Mouse (Mus musculus) heart, embryonic 16.5 days (tissue): ENCODE results near the gene Olfr655. TPM values are rescaled to one million over a fixed set of nuclear protein-coding genes. Genes with fewer than 3 reads are reported as not detected.

ENCODE experiments used
- ATAC-seq: fragments of 200-750 bp; cut with Nextera tagmentation; replicated peaks from 2 replicates; pipeline ENCODE4 v1.8.0; 2017; ENCODE audit warnings: moderate number of reproducible peaks; ENCODE audit not compliant: insufficient read depth, low FRiP score; ENCODE audit errors: extremely low read depth
- H3K27ac ChIP-seq: fragments of 300-500 bp; sonication (generic); 2 replicates; pipeline ENCODE4 v1.5.1; 2014; ENCODE audit warnings: mild to moderate bottlenecking, low read length, control low read depth, moderate library complexity
- H3K27me3 ChIP-seq: fragments of 300-500 bp; sonication (generic); 2 replicates; pipeline ENCODE4 v1.6.1; 2014; ENCODE audit warnings: low read length, mixed read lengths; ENCODE audit not compliant: control insufficient read depth, insufficient read depth
- H3K36me3 ChIP-seq: fragments of 300-500 bp; sonication (generic); 2 replicates; pipeline ENCODE4 v1.6.1; 2014; ENCODE audit not compliant: control insufficient read depth, insufficient read depth
- H3K4me1 ChIP-seq: fragments of 300-500 bp; sonication (generic); 2 replicates; pipeline ENCODE4 v1.6.1; 2014; ENCODE audit warnings: low read length, mixed read lengths; ENCODE audit not compliant: control insufficient read depth, insufficient read depth
- H3K4me2 ChIP-seq: fragments of 300-500 bp; sonication (generic); 2 replicates; pipeline ENCODE4 v1.6.1; 2014; ENCODE audit warnings: low read depth, mild to moderate bottlenecking, control low read depth, low read length
- H3K4me3 ChIP-seq: fragments of 300-500 bp; sonication (generic); 2 replicates; pipeline ENCODE4 v1.5.1; 2014; ENCODE audit warnings: mild to moderate bottlenecking, control low read depth, low read length
- H3K9ac ChIP-seq: fragments of 300-500 bp; sonication (generic); 2 replicates; pipeline ENCODE4 v1.6.1; 2014; ENCODE audit warnings: low read length, control low read depth
- H3K9me3 ChIP-seq: fragments of 300-500 bp; sonication (generic); replicated peaks from 2 replicates; pipeline ENCODE4 v1.6.1; 2016; ENCODE audit warnings: low read length; ENCODE audit not compliant: control insufficient read depth
- WGBS: fragments of 180-500 bp; shearing (Covaris S2); extraction: QIAGEN DNeasy Blood & Tissue Kit; methylation state at CpG from one replicate; pipeline ENCODE4 v1.1.7; 2014; 5-methylcytosine and 5-hydroxymethylcytosine counted together
- polyA plus RNA-seq: library from polyadenylated mRNA; unstranded; fragments of >200 nt; fragmentation: Nextera tagmentation; extraction: Ambion mirVana; gene quantifications from 2 replicates; pipeline ENCODE4 v1.2.1, GENCODE M21; 2015

The Olfr655 gene
- polyA plus RNA-seq: not detected in 2 replicates

DNA sequence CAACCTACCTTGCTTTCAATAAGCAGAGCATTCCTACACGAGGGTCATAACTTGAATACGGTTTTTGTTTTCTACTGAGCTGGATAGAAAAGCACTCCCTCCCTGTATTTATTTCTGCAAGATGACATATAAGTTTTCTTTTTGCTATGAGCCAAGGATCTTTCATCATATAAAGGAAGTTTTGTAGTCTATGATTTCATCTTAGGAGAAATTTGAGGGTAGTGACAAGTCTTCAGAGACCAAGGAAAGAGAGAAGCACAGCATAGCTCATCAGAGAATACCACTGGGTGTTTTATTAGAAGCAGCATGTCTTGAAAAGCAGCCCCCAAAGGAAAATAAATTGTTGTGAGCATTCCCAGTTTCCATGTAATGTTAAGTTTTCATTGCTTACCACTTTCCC lies at the start of gene Olfr655:
Gene Olfr655 (minus strand): TSS at position 101 of the 400 bp plus-strand sequence.
- ATAC-seq: no peak
- H3K4me1 ChIP-seq: no peaks in the 10 kb centered on the region
- H3K27me3 ChIP-seq: no peaks in the 10 kb centered on the region
- no peak within 1 kb of the TSS for H3K9ac ChIP-seq
- 79% methylated on average over 2 of the region's 2 CpGs for WGBS
- H3K4me2 ChIP-seq: no peak within 1 kb of the TSS
- H3K36me3 ChIP-seq: no peaks in the 10 kb centered on the region
- no peak within 1 kb of the TSS for H3K27ac ChIP-seq
- H3K4me3 ChIP-seq: no peak within 1 kb of the TSS
- no peaks in the 10 kb centered on the region for H3K9me3 ChIP-seq

DNA sequence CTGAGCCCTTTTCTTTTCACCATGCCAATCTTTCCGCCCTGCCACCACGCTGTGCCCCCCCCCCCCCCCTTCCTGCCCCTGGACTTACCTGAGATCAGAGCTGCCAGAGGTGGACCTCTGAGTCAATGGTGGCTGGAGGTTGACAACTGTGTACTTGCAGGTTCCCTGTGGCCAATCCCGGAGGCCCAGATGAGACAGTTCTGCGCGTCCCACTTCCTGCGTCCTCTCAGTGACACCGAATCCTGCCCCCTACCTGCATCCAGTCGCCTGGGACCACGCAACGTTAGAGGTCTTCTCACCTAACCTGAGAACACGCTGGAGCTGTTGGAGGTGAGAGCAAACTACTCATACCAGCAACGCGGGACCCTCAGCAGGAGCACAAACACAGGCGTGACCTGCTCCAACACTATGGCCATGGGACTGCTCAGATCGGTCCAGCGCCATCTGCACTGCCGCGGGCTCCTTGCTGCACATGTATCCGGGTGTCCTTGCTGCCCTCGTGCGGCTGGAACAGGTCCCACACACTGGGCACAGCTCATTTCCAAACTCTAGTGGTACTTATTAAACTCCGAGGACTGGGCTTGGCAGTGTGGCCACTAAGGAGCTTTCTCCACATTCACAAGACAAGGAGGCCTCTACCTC lies 45.4 kb upstream of the Olfr655 start, which contains the start of gene Olfr658:
Gene Olfr658 (minus strand): TSS at position 465 of the 642 bp plus-strand sequence.
- no peaks in the 10 kb centered on the region for H3K36me3 ChIP-seq
- H3K9ac ChIP-seq: no peak within 1 kb of the TSS
- no peaks in the 10 kb centered on the region for H3K9me3 ChIP-seq
- no peaks in the 10 kb centered on the region for H3K27me3 ChIP-seq
- H3K27ac ChIP-seq: no peak within 1 kb of the TSS
- peak; percentile 58 for ATAC-seq
- no peaks in the 10 kb centered on the region for H3K4me1 ChIP-seq
- peak within 1 kb of the TSS; percentile 51 for H3K4me2 ChIP-seq
- no peak within 1 kb of the TSS for H3K4me3 ChIP-seq
- 17% methylated on average over 21 of the region's 22 CpGs for WGBS

DNA sequence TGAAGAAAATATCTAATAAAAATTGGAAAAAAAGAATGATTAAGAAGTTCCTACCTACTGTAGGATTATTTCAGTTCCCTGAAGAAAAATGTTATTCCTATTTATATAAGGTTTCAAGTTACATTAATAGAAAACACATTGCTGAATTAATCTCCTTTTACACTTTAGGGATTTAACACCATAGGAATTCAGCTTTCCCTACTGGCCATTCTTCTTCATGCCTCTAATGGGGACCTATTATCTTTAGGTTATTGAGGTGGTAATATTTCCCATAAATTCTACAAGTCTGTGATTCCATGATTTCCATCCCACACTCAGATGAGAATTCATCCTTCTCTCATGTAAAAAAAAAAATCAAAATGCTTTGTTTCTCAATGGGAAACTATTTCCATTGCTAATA lies 22.9 kb upstream of the Olfr655 start, which contains the start of gene Olfr657:
Gene Olfr657 (plus strand): TSS at position 301 of the 400 bp plus-strand sequence.
- no peaks in the 10 kb centered on the region for H3K36me3 ChIP-seq
- ATAC-seq: no peak
- H3K4me3 ChIP-seq: no peak within 1 kb of the TSS

DNA sequence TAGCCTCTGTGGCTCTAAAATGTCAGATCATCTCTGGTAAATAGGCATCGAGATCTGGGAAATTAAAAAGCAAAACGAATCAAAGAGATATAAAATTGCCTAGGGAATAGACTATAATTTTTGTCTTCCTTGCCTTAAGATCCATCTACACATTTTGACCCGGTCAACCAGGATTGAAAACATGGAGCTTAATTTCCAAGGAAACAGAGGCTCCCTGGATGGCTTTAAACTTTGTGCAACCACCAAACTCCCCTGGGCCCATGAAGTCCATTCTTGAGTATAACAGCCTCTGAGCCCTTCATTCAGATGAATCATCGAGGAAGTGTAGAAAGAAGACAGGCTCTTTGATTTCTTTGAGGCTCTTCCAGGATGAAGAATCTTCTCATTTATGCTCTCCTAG lies 12.1 kb upstream of the Olfr655 start, which contains the start of gene Olfr656:
Gene Olfr656 (plus strand): TSS at position 301 of the 400 bp plus-strand sequence.
- Histone ChIP-seq H3K4me3 (no peak within 1 kb of the TSS), H3K36me3 (no peaks in the 10 kb centered on the region), H3K27ac (no peak within 1 kb of the TSS), H3K27me3 (no peaks in the 10 kb centered on the region), H3K9me3 (0 out of 2 replicates have a peak, but pooled peaks cover 2% of the 10 kb centered on the region), H3K9ac (no peak within 1 kb of the TSS), H3K4me2 (no peak within 1 kb of the TSS), H3K4me1 (no peaks in the 10 kb centered on the region)
- WGBS: 67% methylated on average over 4 of the region's 4 CpGs
- ATAC-seq: no peak

More for the DNA sequence above, 22.9 kb upstream of the Olfr655 start, which contains the start of gene Olfr657:
- no peaks in the 10 kb centered on the region for H3K9me3 ChIP-seq
- no peak within 1 kb of the TSS for H3K9ac ChIP-seq
- no peak within 1 kb of the TSS for H3K4me2 ChIP-seq
- H3K4me1 ChIP-seq: no peaks in the 10 kb centered on the region
- no peaks in the 10 kb centered on the region for H3K27me3 ChIP-seq
- no peak within 1 kb of the TSS for H3K27ac ChIP-seq

DNA sequence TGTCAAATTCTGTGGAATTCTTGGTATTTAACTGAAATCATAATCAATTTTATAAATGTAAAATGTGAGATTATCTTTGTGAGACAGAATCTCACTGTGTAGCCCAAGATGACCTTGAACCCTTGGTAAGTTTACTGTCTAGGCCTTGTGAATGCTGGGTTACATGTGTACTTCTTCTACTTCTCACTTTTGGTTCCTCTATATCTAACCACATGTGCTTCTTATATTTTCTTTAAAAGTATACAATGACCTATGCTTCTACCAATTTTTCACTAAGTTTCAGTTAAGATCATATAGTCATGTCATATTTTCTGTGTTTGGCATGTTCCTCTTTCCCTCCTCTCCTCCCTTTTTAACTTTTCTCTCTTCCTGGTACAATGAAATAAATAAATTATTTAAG lies 3.1 kb upstream of the Olfr655 start:
- no peak overlapping the region for H3K4me2 ChIP-seq
- no peaks in the 10 kb centered on the region for H3K36me3 ChIP-seq
- H3K27ac ChIP-seq: no peak overlapping the region
- H3K9me3 ChIP-seq: no peaks in the 10 kb centered on the region
- H3K9ac ChIP-seq: no peak overlapping the region
- no peak for ATAC-seq
- no peak overlapping the region for H3K4me3 ChIP-seq
- H3K4me1 ChIP-seq: no peaks in the 10 kb centered on the region
- no peaks in the 10 kb centered on the region for H3K27me3 ChIP-seq

DNA sequence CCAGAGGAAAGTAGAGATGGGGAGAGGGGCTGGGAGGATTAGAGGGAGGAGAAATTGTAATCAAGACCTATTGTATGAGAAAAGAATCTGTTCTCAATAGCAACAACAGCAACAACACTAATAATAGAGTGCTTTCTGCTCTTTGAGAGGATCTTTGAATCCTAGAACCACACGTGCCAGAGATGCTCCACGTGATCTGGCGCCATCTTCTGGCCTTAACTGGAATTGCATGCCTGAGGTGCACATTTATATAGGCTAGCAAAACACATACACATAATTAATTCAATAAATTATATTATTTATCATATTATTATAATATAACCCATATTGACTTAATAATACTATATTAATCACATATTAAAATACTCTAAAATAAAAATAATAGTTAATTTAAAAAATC lies 1.6 kb upstream of the Olfr655 start:
- no peak overlapping the region for H3K9ac ChIP-seq
- no peaks in the 10 kb centered on the region for H3K4me1 ChIP-seq
- no peak overlapping the region for H3K4me3 ChIP-seq
- 6% methylated on average over 3 of the region's 3 CpGs for WGBS
- no peaks in the 10 kb centered on the region for H3K27me3 ChIP-seq
- no peak overlapping the region for H3K4me2 ChIP-seq
- no peaks in the 10 kb centered on the region for H3K9me3 ChIP-seq
- H3K27ac ChIP-seq: no peak overlapping the region
- ATAC-seq: no peak
- H3K36me3 ChIP-seq: no peaks in the 10 kb centered on the region

DNA sequence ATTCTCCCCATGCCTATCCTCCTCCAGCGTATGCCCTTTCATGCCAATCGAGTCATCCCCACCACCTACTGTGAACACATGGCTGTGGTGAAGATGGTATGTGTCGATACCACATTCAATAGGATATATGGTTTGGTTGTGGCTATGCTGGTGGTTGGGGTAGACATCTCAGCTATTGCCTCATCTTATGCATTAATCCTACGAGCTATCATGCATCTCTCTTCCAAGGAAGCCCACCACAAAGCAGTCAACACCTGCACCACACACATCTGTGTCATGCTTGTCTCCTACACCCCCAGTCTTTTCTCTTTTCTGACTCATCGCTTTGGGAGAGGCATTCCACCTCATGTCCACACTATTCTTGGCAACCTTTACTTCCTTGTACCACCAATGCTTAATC lies 13.3 kb downstream of the Olfr655 start:
- H3K9ac ChIP-seq: no peak overlapping the region
- H3K27ac ChIP-seq: no peak overlapping the region
- 75% methylated on average over 5 of the region's 5 CpGs for WGBS

DNA sequence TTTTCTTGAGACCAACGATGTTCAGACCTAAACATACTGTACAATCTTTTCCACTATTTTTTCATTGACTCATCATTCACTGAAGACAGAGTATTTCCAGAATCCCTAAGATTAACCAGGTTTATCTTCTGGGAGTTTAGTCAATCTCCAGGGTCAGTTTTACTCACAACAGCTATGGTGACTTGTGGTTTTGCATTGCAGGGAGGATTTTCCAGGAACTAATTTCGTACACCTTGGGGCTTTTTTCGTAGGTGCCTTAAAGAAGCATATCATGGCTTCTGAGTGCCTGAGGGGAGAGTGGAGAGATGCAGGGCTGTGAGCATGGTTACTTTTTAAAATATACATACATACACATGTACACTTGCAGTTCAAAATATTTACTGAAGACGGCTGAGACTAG lies 14.9 kb downstream of the Olfr655 start, which contains the start of gene Olfr654:
Gene Olfr654 (plus strand): TSS at position 301 of the 400 bp plus-strand sequence.
- H3K27ac ChIP-seq: no peak within 1 kb of the TSS
- H3K36me3 ChIP-seq: no peaks in the 10 kb centered on the region
- no peaks in the 10 kb centered on the region for H3K9me3 ChIP-seq
- H3K9ac ChIP-seq: no peak within 1 kb of the TSS
- no peaks in the 10 kb centered on the region for H3K4me1 ChIP-seq
- no peak within 1 kb of the TSS for H3K4me2 ChIP-seq
- H3K4me3 ChIP-seq: no peak within 1 kb of the TSS
- 76% methylated on average over 4 of the region's 4 CpGs for WGBS
- no peak for ATAC-seq
- no peaks in the 10 kb centered on the region for H3K27me3 ChIP-seq

More for the DNA sequence above, 13.3 kb downstream of the Olfr655 start:
- no peaks in the 10 kb centered on the region for H3K36me3 ChIP-seq
- no peak overlapping the region for H3K4me2 ChIP-seq
- H3K9me3 ChIP-seq: no peaks in the 10 kb centered on the region
- H3K4me3 ChIP-seq: no peak overlapping the region
- no peaks in the 10 kb centered on the region for H3K4me1 ChIP-seq
- no peak for ATAC-seq
- H3K27me3 ChIP-seq: no peaks in the 10 kb centered on the region

DNA sequence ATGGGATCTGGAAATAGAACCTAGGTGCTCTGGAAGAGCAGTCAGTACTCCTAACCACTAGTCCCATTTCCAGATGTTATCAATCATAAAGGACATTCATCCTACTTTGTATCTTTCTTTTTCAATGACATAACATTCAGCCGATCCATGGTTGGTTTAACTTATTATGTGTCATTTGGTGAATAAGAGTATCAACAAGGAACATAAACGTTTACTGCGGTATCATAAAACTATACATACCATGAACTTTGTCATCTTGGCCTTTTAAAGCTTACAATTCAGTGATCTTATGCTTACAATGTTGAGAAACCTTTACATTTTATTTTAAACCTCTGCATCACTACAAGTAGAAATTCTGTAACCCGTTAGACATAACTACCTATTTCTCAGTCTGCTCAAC lies 20.1 kb downstream of the Olfr655 start:
- H3K4me3 ChIP-seq: no peak overlapping the region
- 83% methylated on average over 4 of the region's 4 CpGs for WGBS
- no peak overlapping the region for H3K27ac ChIP-seq
- H3K4me2 ChIP-seq: no peak overlapping the region
- no peak for ATAC-seq
- H3K4me1 ChIP-seq: no peaks in the 10 kb centered on the region
- H3K9ac ChIP-seq: no peak overlapping the region
- H3K27me3 ChIP-seq: no peaks in the 10 kb centered on the region
- H3K36me3 ChIP-seq: no peaks in the 10 kb centered on the region
- no peaks in the 10 kb centered on the region for H3K9me3 ChIP-seq
